Mouse (Mus musculus): ENCODE data around the gene Fank1.
"Not testable (repeated sequence)": the region's sequence is repeated elsewhere in the genome, so short reads cannot be mapped to it uniquely, and the experiment has no call there.

Gene Fank1

GRCm38 (mm10) chr7:133824579-133824978, 47.9 kb downstream of the Fank1 start:
- DNase-seq (ENCODE audit: extremely low read depth, low read depth, low spot score) = no peak

DNA sequence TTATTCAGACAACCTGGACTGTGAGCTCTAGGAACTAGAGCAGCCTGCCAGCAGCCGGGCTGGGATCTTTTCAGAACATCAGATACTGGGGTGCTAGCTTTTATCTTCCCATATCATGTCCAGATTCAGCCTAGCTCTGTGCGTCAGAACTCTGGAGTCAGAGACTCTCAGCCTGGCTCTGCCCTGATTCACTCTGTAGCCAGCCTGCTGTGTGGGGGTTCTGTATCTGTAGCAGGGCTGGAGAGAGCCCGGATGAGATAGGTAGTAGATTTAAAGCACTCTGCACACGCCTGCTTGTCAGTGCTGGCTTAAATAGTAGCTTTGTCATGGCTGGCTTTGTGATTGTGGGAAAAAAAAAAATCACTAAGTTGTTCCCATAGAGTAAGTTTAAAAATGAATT, 51.9 kb downstream of the Fank1 start:
- DNase-seq (ENCODE audit: extremely low read depth, low read depth, low spot score) = no peak

- no peak for DNase-seq (ENCODE audit: extremely low read depth, low read depth, low spot score)
Measured at GRCm38 (mm10) chr7:133829579-133829978, 52.9 kb downstream of the Fank1 start.

DNA sequence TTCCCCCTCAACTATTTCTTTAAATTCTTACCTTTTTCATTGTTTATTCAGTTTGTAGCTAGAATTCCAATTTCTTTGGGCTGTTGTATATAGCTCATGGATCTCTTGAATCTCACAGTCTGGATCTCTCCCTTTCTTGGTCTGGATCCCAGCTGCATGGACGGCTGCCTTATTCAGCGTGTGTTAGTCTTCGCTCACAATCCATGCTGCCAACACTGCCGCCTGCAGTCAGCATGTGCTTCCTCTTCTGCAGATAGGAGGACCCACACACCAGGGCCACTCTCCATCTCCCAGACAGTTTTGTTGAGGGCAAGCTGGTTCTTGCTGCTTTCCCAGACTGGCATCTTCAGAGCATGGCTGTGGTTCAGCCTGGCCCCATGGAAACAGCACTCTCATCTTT, 62.9 kb downstream of the Fank1 start:
- no peak for DNase-seq (ENCODE audit: extremely low read depth, low read depth, low spot score)

GRCm38 (mm10) chr7:133842079-133842478, 65.4 kb downstream of the Fank1 start:
- no peak for DNase-seq (ENCODE audit: extremely low read depth, low read depth, low spot score)

- DNase-seq (ENCODE audit: extremely low read depth, low read depth, low spot score) = no peak
Measured at GRCm38 (mm10) chr7:133847175-133847574, 70.5 kb downstream of the Fank1 start.

DNA sequence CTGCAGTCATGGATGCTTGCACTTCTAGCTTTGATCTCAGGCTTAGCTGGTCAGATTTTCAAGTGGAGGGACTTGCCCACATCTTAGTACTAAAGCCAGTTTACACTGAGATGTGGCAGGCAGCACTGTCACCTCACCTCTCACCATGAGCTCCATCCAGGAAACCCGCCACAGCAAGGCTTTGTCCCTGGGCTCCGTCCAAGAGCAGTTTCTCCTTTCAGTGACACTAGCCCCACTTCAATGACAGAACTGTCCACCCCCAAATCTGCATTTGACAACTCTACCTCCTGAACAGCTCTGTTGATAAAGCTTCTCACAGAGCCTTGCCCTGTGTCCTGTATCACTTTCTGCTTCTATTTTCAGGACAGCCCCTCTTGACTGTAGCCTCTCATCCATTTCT, 71.5 kb downstream of the Fank1 start:
- no peak for DNase-seq (ENCODE audit: extremely low read depth, low read depth, low spot score)

GRCm38 (mm10) chr7:133850735-133851134, 74.1 kb downstream of the Fank1 start:
- DNase-seq (ENCODE audit: extremely low read depth, low read depth, low spot score) = no peak

- DNase-seq (ENCODE audit: extremely low read depth, low read depth, low spot score) = no peak
Measured at GRCm38 (mm10) chr7:133856278-133856677, 79.6 kb downstream of the Fank1 start.

DNA sequence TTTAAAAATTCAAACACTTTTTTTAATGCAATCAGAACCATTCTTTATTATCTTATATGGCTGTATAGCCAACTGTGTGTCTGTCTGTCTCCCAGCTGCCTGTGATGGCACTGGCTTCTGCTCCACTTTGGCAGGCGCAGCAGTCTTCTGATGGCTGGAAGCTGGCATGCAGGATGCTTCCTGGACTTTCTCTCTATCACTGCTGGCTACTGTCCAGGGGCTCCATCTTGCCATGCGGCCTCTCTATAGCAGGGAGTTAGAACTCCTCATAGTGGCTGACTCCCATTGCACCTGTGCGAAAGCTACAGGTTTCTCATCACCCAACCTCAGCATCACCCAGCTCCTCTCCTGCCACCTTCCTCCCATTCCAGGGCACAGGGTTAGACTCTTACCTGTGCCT, 81.8 kb downstream of the Fank1 start:
- DNase-seq (ENCODE audit: extremely low read depth, low read depth, low spot score) = no peak

- DNase-seq (ENCODE audit: extremely low read depth, low read depth, low spot score) = no peak
Measured at GRCm38 (mm10) chr7:133859548-133859947, 82.9 kb downstream of the Fank1 start.

GRCm38 (mm10) chr7:133862233-133862632, 85.6 kb downstream of the Fank1 start:
- DNase-seq (ENCODE audit: extremely low read depth, low read depth, low spot score) = no peak

GRCm38 (mm10) chr7:133862723-133863122, 86.1 kb downstream of the Fank1 start:
- DNase-seq (ENCODE audit: extremely low read depth, low read depth, low spot score) = no peak

GRCm38 (mm10) chr7:133863151-133863550, 86.5 kb downstream of the Fank1 start:
- no peak for DNase-seq (ENCODE audit: extremely low read depth, low read depth, low spot score)

- no peak for DNase-seq (ENCODE audit: extremely low read depth, low read depth, low spot score)
Measured at GRCm38 (mm10) chr7:133863684-133864083, 87.0 kb downstream of the Fank1 start.

DNA sequence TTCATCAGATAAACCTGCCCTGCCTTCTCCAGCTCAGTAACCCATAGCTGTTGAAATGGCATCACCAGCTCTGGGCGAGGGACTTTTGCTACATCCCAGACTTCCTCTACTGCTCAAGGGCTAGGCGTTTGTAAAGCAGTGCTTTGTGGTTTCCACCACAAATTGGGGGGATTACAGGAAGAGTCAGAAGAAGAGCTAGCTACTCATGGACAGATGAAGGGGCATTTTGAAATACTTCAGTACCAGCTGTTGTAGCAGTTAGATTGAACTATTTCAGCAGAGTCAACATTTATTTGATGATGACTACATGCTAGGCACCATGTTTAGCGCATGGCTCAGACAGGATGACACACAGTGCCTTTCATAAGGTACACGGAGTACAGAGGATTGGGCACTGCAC, 93.6 kb downstream of the Fank1 start:
- no peak for DNase-seq (ENCODE audit: extremely low read depth, low read depth, low spot score)

DNA sequence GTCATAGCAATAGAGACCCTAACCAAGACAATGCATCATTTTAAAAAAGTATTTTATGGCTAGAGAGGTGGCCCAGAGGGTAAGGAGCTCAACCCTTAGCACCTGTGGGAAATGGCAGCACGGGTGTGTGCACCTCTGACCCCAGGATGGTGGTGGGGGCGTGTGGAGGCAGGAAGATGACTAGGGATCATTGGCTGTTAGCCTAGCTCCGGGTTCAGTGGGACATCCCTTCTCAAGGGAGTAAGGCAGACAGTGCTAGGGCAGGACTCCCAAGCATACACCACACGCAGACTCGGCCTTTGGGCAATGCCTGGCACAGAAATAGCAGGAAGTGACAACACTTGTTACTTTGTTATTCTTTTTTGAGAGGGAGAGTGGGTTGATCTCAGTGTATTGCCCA, 96.0 kb downstream of the Fank1 start:
- no peak for DNase-seq (ENCODE audit: extremely low read depth, low read depth, low spot score)

- DNase-seq (ENCODE audit: extremely low read depth, low read depth, low spot score) = no peak
Measured at GRCm38 (mm10) chr7:133876139-133876538, 99.5 kb downstream of the Fank1 start.

- no peak for DNase-seq (ENCODE audit: extremely low read depth, low read depth, low spot score)
Measured at GRCm38 (mm10) chr7:133876646-133877342, 100.1 kb downstream of the Fank1 start.

- no peak for DNase-seq (ENCODE audit: extremely low read depth, low read depth, low spot score)
Measured at GRCm38 (mm10) chr7:133879761-133880160, 103.1 kb downstream of the Fank1 start.

GRCm38 (mm10) chr7:133884759-133885431, 108.2 kb downstream of the Fank1 start:
- DNase-seq (ENCODE audit: extremely low read depth, low read depth, low spot score) = not testable (repeated sequence)
